Mouse (Mus musculus) lung, postnatal 0 days (tissue): Measurements from ENCODE around the gene Dnajc12.
"Not testable (repeated sequence)": the region's sequence is repeated elsewhere in the genome, so short reads cannot be mapped to it uniquely, and the experiment has no call there.

Experiments
- CTCF ChIP-seq: IDR thresholded peaks from 2 replicates; pipeline ENCODE4 v1.5.1; 2016; ENCODE audit warnings: antibody characterized with exemption, mild to moderate bottlenecking
- EP300 ChIP-seq: IDR thresholded peaks from 2 replicates; pipeline ENCODE4 v1.6.1; 2016; ENCODE audit warnings: antibody characterized with exemption, mild to moderate bottlenecking, control low read depth

- not testable (repeated sequence) for TF ChIP-seq CTCF, EP300
These were observed 62.6 kb downstream of the Dnajc12 start for GRCm38 (mm10) chr10:63444602-63445387.
